Mouse (Mus musculus) adrenal gland, postnatal 36 days (tissue): Measurements from ENCODE around the gene Aplnr. TPM values are rescaled to one million over a fixed set of nuclear protein-coding genes. Genes with fewer than 3 reads are reported as not detected.

ENCODE experiments used
- DNase-seq, 2 experiments: peaks; one replicate each; pipeline ENCODE4 v3.0.0; 2021; ENCODE audit warnings: mixed read lengths in 1 of 2
- long read RNA-seq, 2 experiments: library from polyadenylated mRNA; stranded (forward); transcript quantifications; one replicate each; pipeline ENCODE4 v2.0.0; 2021; ENCODE audit warnings: borderline sequencing depth in 2 of 2
- total RNA-seq, 2 experiments: library from RNA; stranded (reverse); gene quantifications; 2 replicates each; pipeline ENCODE4 v1.2.3; 2021

Gene Aplnr
- 10 to 100 TPM; 20.0 to 27.1 TPM for total RNA-seq
- long read RNA-seq, experiment 1, transcript Aplnr-201 (1 exons, 3,699 nt), result major isoform, 14 of 14 reads
- long read RNA-seq, experiment 1, partial matches to known transcripts, result 0 of 14 reads
- long read RNA-seq, experiment 1, other reads (novel, unspliced or antisense), result 0 of 14 reads
- long read RNA-seq, experiment 2, transcript Aplnr-201 (1 exons, 3,699 nt), result major isoform, 12 of 12 reads
- long read RNA-seq, experiment 2, partial matches to known transcripts, result 0 of 12 reads
- long read RNA-seq, experiment 2, other reads (novel, unspliced or antisense), result 0 of 12 reads

DNA sequence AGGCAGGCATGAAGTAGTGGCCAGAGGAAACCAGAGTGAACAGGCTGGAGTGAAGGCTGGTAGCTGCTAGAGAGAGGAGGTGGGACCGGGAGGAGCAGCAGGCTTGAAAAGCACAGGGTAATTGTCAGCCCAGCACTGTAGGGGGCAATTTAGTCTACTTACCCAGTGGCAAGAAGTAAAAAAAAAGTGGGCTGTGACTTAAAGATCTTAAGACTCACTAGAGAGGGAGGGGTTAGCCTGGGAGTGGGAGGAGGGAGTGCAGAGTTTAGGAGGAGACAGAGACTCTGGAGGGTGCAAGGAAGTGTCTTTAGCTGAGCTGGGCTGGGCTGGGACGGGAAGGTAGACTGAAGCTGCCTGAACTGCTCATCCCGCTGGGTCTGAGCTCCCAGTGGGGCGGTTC is at the start of gene Aplnr:
TSS of gene Aplnr (plus strand) at position 137 of the 400 bp plus-strand sequence.
- DNase-seq, result peak; percentile 15 to 48

DNA sequence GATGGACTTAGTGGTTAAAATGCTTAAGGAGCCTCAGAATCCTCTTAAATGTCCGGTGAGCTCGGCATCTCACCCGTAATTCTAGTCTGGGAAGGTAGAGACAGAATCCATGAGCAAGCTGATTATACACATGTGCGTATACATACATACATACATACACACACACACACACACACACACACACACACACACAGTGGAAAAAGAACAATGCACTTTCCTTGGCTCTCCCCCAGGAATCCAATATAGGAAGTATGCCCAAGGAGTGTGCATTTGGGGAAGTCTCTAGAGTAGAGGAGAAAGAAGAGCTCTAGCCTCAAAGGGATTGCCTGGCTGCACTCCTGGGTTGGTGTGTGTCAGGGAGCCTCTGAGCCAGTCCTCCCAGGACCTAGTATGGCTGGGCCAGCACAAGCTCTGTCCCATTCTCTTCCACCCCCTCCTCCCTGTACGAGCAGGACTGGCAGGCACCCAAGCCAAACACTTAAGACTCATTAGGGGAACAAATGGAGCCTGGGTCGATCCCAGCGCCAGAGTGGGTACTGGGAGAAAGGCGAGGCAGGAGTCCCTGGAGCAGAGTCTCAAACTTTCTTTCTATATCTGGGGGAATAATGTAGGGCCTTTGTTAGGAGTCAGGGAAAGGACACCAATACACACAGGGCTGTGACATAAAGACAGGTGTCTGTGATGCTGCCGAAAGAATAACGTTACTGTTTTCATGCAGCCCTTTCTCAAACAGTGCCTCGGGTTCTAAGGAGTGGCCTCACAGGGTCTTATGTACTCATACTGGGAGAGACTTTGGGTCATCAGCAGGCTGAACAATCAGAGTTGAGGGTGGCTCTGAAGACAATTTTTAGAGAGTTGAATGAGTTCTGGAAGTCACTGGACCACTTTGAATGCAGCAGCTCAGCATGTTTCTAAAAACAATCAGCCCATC is 47.0 kb upstream of the Aplnr start:
- DNase-seq, result peak in 1 of 2 experiments; percentile 50

DNA sequence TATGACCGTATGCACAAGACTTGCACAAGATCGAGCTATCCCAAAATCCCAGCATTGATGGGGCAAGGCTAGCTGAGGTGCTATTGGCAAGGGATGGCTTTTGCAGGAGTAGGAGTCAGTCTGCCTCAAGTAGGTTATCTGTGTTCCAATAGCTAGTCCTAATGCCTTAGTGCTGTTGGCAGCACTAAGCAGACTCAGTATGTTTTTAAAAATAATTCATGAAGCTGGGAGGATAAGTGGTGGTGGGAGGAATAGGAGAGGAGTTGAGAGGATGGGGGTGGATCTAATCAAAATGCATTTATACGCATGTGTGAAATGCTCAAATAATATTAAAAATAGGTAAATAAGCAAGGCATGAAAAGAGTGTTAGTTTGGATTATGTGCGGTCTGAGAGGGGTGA is 44.7 kb upstream of the Aplnr start:
- no peak for DNase-seq

DNA sequence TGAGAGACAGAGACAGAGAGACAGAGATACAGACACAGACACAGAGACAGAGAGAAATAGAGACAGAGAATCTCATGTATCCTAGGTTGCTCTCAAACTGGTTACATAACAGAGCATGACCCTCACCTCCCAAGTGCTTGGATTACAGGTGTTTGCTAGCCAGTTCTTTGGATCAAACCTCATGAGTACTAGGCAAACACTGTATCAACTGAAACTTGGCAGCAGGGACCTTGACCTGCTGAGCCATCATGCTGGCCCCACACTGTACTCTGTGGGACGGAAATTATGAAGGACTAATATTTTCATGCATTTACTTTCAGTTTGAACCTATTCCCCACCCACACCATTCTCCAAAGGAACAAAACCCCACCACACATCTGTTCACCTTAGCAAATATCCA is 42.6 kb upstream of the Aplnr start:
- peak; percentile 32 to 43 for DNase-seq

DNA sequence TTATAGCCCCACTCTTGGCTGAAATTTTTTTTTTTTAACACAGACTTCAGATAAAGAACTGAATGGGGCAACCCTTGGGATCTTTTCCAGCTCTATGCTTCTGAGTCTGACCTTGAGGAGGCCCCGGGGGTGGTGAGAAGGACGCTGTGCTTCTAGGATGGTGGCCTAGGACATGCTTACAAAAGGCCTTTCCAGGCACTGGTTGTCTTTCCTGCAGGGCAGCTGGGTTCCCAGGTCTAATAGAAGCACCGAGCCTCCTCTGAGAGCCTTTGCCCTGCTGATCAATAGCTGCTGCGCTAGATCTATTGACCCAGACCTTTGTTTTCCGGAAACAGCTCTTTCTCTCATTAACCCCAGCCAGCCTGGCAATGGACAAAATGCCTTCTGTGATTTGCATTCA is 40.1 kb upstream of the Aplnr start:
- peak; percentile 30 to 51 for DNase-seq

DNA sequence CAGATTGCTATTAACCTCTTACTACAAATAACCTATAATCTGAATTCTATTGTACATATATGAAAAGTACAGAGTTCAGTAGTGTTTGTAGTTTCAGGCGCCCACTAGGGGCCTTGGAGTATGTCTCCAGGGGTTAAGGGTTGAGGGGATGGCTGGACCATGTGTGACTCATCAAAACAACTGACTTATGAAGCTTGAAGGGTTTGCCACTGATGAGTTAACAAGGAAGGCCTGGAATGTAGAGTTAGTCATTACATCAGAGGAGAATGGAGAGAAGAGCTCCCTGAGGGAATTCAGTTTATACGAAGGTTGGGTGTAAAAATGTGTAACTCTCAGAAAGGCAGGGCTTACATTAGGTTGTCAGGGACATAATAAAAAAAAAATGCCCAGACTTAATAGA is 38.0 kb upstream of the Aplnr start:
- DNase-seq, result no peak

DNA sequence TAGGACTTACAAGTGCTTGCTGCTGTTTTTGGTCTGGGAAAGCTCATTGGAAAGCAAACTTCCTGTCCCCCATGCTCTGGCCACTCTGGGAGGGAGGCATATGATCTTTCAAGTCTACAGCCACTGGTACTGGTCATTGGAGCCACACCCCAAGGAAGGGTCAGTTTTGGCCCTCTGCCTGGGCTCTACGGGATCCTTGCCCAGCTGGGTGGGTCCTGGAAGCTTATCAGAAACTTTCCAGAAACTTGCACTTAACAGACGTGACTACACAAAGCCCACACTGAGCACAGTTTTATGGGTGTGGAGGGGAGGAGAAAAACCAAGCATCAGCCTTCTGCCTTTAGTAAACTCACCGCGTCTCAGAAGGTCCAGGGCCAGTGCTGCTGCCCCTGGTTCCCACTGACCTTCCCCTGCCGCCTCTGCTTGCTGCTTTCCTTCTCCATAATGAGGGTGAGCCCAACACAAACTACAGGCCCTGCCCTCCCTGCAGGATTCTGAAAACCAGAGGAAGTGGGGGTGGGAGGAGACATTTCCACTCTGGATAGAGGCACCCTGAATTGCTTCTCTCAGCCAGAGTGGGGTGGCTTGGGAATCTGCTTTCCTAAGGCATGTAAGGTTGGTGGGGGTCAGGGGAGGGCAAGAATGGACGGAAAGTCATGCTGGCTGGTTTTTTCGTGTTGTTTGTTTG is 37.1 kb upstream of the Aplnr start:
- peak; percentile 45 to 67 for DNase-seq

DNA sequence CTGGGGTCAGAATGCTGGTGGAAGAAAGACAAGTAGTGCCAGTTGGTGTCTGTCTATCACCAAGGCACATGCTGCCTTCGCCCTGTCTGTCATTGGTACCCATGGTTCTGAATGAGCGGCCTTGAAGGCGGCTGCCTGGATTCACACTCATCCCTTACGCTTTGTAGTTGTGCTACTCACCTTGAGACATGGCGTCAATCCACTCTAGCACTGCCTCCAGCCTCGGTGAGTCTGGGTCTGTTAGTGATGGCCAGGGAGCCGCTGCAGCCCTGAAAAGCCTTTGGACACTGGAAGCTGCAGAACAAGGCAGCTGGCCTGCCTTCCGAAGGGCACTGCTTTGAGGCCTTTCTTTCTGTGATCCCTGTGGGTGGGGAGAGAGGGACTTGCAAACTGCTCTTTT is 32.8 kb upstream of the Aplnr start:
- no peak for DNase-seq

DNA sequence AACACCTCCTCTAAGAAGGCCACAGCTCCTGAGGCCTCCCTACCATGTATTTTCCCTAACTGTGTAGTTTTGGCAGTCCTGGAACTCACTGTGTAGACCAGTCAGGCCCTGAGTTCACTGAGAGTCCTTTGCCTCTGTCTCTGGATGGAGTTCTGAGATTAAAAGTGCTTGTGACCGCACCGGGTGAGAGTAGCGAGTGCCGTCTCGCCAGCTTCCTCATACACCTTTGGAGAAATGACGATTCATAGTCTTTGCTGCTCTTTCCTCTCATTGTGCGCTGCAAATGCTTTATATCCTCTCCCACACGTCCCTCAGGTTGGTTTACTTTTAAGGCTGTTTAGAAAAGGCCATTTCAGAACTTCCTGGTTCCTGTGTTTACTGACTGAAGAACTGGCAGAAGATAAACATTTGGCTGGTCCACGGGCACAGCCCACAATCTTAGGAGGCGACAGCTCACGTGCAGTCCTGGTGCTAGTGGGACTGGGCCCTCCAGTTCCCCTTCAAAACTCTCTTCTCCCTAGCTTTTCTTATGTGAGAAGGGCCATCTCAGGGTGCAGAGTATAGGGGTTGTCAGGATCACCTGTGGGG is 30.5 kb upstream of the Aplnr start:
- no peak for DNase-seq

DNA sequence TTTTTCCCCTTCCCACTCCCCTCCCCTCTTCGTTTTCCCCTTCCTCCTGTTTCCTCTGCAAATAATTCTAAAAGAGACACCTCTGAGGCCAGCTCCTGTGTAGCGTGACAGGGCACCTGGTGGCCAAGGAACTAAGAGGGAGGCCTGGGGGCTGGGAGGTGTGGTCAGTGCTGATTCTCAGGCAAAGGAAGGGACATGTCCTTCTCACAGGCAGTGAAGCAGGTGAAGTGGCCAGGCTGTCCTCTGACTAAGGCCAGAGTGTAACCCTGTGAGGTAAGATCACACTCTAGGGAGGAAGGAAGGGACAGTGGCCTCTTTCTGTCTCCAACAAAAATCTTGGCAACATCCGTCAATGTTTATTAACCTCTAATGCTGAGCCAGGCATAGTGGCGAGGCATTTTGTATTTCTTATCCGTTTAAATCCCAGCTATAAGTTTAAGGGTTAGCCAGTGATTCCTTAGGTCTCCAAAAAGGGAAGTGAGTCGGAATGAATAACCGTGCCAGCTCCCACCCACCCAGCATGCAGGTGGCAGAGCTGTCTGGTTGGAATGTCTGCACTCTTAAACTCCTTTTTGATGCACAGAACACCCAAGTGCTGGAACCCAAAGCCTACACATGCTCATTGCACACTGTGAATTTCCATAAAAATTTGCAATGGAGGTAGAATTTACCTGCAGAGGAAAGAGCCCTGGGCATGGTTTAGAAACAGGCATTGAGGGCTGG is 29.8 kb upstream of the Aplnr start:
- no peak for DNase-seq

DNA sequence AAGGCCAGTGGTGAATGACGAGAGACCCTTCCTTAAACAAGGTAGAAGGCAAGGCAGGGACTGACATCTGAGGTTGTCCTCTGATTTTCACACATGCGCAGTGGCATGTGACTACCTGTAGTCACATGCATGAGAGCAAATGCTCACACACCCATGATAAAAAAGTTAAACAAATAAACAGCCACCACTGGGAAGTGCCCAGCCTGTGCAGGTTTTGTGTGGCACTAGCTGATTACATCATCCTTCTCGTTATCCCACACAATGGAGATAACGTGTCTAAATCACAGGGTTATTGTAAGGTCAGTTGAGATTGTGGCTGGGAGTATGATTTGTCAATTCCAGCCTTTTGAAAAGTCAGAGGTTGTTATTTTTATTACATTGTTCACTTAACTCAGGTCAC is 29.1 kb upstream of the Aplnr start:
- no peak for DNase-seq

DNA sequence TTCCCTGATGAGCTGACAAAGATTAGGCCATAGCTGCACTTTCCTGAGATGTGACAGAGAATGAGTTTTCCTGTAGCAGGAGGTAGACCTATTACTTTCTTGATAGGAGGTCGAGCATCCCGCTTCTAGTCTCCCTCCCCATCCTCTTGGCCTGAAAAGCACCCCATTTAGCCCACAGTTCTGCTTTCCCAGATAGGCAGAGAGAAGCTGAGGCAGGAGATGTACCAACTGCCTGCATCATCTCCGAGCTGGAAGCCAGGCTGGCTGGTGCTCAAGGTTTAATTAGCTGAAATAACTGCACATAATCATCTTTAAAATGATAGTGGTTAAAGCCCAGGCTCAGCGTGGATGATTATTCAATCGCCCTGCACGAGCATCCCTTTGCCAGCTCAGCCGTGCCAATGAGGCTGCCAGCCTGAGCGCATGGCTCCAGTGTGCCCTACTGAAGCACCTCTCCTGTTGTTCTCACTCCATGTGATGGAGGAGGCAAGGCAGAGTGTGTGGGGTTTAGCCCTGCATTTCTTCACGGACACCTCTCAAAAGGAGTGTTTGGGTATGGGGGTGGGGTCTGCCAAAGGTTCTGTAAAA is 25.6 kb upstream of the Aplnr start:
- no peak for DNase-seq

DNA sequence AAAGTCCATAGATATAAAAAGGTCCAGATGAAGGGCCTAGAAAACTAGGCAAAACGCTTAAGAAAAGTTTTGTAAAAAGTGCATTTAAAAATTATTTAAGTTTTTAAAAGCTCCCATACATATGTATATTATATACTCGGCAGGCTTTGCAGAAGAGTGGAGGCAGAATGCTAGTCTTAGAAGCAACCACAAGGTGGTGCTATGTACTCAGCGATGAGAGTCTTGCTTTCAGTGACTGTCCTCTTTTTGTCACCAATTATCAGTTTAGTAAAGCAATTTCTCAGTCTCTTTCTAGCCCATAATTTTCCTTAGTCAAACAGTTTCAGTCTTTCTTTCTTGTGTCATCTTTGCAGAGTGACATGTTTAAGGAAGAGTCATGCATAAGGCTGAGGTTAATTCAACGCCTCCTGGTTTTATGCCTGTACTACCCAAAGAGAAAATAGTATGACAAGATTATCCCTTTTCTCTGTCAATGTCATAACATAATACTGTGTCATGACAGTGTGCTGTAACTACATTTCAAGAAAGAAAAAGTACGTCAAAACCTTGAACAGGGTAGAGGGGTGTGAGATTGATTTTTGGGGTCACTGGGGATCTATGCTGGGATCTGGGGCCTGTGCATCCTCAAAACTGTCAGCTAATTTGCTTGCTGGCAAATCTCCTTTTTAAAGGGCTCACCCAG is 12.7 kb upstream of the Aplnr start:
- peak; percentile 35 to 55 for DNase-seq

DNA sequence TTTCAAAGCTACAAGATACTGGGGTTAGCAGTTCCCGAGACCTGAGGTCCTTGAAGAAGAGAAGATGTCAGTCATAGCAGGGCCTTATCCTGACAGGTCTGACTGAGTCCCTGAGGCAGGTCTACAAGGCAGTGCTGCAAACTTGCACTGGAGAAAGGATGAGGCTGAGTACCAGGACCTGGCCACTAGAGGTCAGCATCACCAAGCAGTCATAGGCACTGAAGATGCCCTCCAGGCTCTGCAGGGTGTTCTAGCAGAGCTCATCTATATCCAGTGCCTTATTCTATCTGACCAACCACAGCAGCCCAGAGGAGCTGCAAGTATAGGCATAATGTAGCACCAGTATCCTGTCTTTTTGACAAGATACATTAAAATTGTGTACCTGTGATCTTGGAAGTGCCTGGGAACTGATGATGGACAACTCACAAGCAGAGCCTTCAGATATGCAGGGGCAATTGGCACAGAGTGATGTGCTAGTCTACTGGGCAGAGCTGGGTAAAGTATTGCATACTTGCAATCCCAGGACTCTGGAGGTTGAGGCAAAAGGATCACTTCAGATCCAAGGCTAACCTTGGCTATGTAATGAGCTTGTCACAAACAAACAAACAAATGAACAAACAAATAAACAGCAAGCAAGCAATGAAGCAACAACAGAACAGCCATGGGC is 12.0 kb upstream of the Aplnr start:
- DNase-seq, result peak; percentile 84 to 85

DNA sequence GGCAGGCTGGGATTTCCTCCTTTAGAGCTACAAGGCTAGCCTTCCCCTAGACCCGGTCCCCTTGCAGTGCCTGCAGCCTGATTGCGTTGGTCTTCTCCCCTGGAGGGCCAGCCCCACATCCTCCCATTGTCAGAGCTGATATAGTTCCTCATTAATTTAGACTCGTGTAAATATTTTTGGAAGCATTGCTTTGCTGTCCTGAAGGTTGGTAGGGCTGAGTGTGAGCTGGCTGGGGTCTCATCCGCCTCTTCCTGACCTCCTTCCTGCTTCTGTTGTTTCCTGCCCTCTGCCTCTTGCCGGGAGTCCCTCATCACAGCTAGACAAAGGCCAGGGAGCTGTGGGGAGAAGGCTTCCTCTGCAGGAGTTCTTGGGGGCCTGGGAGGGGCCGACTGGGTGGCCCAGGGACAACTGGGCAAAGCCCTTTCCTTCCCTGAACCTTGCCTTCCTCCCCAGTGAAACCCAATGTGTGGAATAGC is 6.5 kb upstream of the Aplnr start:
- DNase-seq, result peak; percentile 21 to 50

DNA sequence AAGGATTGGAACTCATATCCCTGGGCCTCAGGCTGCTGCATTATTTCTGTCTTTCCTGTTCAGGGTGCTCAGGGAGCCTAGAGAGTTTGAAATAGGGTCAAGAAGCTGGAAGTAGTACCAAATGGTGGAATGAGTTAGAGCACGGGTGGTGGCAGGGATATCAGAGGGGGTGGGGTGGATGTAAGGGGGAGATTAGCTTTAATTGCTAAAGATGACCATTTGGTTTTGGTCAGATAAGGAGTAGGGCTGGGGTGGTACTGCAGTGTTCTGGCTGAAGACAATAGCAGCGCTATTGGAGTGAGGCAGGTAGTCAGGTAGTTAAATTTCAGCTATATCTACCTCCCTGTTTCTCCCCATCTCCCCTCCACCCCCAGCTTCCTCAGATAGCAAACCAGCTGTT is 4.8 kb upstream of the Aplnr start:
- no peak for DNase-seq

DNA sequence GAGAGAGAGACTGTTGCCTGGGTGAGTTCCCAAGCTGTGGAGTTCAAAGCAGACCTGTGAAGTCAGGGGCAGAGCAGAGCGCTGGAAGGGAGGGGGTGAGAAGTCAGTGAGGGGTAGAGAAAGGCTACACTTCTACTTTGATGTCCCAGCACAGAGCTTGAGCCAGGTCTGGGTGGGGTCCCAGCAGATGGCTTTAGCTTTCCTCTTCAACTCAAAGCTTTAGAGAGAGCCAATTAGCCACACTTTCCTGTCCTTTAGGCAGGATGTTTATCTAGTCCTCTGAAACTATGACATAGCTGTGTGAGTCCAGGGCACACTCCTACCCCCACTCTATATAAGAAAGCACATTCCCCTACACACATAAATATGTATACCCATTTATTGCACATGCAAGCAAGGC is 4.3 kb upstream of the Aplnr start:
- DNase-seq, result no peak

DNA sequence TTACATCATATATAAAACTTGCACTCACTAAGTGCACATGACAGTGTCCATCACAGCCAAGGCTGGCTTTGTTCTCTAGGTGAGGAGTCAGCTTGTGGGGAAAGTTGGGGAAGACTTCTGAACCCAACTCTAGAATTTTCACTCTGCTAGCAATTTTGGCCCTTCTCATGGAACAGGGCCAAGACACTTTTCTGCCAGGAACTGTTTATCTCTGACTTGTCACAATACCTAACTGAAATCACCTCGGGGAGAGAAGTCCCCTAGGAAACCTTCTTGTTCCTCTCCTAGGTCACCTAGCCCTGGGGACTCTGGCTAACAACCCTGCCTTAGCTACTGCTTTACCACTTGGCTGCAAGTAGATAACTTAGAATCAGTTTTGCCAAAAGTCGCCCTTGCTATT is 3.8 kb upstream of the Aplnr start:
- peak in 1 of 2 experiments; percentile 36 for DNase-seq

DNA sequence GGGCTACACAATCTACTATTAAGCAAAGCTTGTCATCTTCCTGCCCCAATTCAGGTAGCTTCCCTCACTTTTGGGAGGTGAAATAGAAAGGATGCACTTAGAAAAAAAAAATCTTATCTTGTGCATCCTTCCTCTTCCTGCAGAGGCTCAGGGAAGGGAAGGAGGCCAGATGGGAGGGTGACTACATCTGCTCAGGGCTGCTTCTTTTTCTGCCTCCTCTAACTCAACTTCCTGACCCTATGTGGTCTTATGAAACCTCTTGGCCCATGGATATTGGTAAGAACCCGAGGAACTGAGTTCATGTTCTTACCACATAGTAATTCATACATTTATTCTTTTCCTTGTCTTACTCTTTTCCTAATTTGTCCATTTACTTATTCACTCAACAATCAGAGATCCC is 926 bp upstream of the Aplnr start:
- no peak for DNase-seq
